Mouse (Mus musculus) adrenal gland, adult 18-20 months (tissue): Measurements from ENCODE around the gene Aph1b. TPM values are rescaled to one million over a fixed set of nuclear protein-coding genes. Genes with fewer than 3 reads are reported as not detected.
"Not testable (repeated sequence)": the region's sequence is repeated elsewhere in the genome, so short reads cannot be mapped to it uniquely, and the experiment has no call there.

Experiments
- DNase-seq, 2 experiments: peaks; one replicate each; pipeline ENCODE4 v3.0.0; 2021 to 2022; ENCODE audit warnings: low spot score in 2 of 2
- long read RNA-seq, 2 experiments: library from polyadenylated mRNA; stranded (forward); transcript quantifications; one replicate each; pipeline ENCODE4 v2.0.0; 2021
- total RNA-seq, 2 experiments: library from RNA; stranded (reverse); gene quantifications; 1 replicate in 1 of 2; 2 replicates in 1 of 2; pipeline ENCODE4 v1.2.3; 2021

Gene Aph1b
- total RNA-seq = 1 to 10 TPM; 8.0 to 9.6 TPM
- long read RNA-seq, experiment 1, full-length matches to known transcripts = 6 of 7 reads
- long read RNA-seq, experiment 1, partial matches to known transcripts = 0 of 7 reads
- long read RNA-seq, experiment 1, other reads (novel, unspliced or antisense) = 1 of 7 reads
- long read RNA-seq, experiment 2, full-length matches to known transcripts = 4 of 5 reads
- long read RNA-seq, experiment 2, partial matches to known transcripts = 1 of 5 reads
- long read RNA-seq, experiment 2, other reads (novel, unspliced or antisense) = 0 of 5 reads

- DNase-seq = peak; percentile 89 to 92
Measured at GRCm38 (mm10) chr9:66795464-66796324, at the start of gene Aph1b. Aph1b (minus strand) TSS chr9:66795490.

- peak; percentile 40 to 51 for DNase-seq
Measured at GRCm38 (mm10) chr9:66835097-66835480, 39.8 kb upstream of the Aph1b start.

DNA sequence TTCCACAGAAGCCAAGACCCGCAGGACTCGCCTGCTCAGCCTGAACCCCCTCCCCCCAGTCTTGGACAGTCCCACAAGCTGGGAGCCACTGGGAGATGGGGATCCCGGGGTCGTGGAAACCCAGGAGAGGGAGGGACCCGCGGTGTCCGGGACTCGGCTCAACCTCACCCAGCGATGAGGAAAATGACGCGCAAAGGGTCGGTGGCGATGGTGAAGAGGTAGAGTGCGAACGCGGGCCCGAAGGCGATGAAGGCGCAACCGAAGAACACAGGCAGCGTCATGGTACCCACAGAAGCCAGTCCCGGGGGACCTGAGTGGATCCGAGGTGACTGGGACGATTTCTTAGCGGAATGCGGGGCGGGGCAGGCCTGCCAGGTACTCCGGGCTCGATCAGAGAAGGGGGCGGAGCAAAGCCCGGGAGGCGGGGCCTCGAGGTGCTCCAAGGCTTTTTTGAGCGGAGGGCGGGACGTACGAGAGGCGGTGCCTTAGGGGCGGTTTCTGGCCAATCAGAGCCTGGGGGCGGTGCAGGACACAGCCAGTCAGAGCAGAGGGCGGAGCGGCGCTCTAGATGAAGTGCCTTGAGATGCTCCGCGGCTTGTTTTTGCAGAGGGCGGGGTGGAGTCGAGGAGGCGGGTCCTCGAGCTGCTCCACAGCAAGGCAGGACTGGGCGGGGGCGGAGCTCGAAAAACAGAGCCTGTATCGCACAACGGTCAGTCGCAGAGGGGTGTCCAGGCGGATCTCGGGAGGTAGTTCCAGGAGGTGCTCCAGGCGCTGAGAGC is 39.2 kb upstream of the Aph1b start, which contains the start of gene Aph1c:
TSS of gene Aph1c (minus strand) at position 409 of the 779 bp plus-strand sequence.
- DNase-seq = peak; percentile 98

GRCm38 (mm10) chr9:66833851-66834250 is 38.6 kb upstream of the Aph1b start:
- DNase-seq = no peak

- DNase-seq = no peak
Measured at GRCm38 (mm10) chr9:66832366-66832908, 37.1 kb upstream of the Aph1b start.

DNA sequence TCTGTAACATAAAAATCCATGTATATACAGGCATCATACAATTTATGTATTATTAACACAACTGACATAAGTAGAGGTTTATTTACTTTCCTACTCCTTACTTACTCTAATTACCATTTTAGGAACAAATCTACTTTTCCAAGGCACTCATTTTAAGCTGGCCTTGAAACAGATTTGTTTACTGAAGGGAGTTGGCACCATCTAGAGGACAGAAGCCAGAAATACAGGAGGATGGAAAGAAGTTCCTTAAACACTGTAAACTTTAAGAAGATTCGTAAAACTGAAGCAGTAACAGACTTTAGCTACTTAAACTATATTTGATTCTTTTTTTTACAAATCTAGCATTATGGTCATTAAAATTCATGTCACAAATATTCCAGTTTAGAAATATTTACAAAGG is 30.7 kb upstream of the Aph1b start:
- no peak for DNase-seq

GRCm38 (mm10) chr9:66822255-66822654 is 27.0 kb upstream of the Aph1b start:
- not testable (repeated sequence) for DNase-seq

DNA sequence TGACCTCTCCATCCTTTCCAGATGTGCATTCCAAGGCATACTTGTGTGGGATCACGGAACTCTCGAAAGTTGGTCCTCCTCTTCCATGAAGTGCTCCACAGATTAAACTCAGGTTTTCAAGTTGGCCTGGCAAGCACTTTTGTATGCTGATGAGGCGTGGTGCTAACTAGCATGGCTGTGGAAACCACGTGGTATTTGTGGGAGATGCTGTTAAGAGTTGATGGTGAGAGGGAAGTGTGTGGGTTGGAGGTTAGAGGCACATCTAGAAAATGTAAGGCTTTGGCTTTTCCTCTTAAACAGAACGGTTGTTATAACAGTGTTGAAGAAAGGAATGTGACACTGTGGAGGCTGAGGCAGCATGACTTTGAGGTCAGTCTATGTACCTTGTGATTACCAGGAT is 25.7 kb upstream of the Aph1b start:
- DNase-seq = no peak

DNA sequence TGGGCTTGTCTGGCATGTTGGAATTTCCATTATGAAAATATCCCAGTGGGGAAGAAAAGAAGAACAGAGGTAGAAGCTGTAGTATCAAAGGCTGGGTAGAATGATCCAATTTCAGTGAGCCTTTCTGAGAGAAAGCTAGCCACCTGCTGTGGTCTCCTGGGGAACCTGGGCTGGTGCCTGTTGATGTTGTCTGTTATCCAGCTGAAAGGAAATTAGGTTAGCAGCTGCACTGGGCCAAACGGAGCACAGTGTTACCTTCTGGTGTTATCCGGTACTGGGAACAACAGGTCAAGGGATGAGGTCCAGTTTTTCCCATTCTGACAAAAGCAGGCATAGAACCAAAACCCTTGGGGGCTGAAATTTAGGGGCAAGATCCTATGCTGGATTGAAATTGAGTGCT is 18.1 kb upstream of the Aph1b start:
- DNase-seq = no peak

DNA sequence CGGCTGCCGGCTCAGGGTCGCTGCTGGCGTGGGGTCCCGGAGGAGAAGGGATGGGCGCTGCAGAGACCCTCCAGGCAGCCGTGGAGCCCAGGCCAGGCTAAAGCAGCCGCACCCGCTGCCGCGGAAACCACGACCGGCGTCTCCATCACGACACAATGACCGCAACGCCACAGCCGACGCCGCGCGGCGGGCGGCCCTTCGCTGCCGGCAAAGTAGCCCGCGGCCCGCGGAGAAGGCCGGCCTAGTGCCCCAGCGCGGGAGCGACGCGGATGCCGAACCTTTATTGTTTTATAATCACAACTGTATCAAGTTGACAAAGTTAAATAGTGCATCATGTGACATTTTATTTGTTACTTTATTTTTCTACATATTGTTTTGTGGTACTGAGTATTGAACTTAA is 10.7 kb upstream of the Aph1b start:
- not testable (repeated sequence) for DNase-seq

DNA sequence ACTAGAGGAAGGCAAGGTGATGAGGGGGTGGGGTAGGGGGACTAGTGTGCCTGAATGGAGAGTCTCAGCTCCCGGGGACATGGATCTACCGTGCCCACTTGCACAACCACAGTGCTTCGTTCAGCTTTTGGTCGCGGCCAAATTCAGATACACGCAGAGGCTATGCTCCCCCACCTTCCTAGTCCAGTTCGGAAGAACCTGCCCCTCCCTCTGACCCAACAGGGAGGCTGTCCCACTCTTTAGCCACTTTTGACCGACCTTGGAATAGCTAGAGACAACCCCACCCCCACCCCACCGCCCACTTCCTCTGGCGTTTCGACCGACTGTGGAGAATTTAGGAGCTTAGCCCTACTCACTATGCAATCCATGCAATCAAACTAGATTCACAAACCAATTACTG is 6.7 kb upstream of the Aph1b start:
- DNase-seq = no peak

DNA sequence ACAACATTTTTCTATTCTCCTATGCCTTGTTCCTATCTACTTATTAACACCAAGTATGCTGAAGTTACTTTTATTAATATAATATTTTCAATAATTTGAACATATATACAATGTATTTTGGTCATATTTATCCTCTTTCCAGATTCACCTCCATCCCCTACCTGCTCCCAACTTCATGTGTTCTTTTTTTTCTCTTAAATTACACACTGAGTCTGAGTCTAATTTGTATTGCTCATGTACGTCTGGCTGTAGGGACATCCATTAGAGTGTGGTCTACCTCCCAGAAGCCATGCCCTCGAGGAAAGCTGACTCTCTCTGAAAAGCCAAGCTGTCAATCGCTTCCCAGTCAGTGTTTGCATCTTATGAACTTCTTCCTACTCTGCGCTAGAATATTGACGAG is 1.4 kb upstream of the Aph1b start, which contains the start of gene Gm10647:
TSS of gene Gm10647 (plus strand) at position 301 of the 400 bp plus-strand sequence.
- DNase-seq = no peak

DNA sequence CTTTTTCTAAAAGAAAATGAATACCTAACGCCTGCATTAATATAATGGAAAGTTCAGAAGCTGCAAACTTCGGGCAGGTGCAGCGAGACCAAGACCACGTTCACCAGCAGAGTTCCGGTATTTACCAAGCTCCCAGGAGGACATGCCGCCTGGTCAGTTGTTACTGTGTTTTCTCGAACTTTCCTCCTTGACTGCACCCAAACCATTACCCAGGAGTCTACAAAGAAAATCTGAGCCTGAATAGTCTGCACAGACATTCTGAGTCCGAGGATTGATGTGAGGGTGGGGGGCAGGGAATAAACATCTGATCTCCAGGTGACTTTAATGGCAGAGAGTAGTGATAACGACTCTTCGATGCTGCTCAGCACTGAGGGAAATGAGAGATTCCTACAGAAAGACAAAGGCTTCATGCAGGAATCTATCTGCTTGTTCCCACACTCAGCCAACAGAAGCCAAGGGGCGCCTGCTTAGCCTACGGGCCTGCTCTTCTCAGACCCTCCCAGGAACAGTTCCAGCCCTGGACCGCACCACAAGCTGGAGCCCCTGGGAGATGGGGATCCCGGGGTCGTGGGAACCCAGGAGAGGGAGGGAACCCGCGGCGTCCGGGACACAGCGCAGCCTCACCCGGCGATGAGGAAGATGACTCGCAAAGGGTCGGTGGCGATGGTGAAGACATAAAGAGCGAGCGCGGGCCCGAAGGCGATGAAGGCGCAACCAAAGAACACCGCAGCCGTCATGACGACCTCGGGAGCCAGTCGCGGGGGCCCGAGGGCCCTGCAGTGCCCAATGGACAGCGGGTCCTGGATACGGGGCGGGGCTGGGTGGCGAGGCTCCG is 444 bp downstream of the Aph1b start:
- no peak for DNase-seq

DNA sequence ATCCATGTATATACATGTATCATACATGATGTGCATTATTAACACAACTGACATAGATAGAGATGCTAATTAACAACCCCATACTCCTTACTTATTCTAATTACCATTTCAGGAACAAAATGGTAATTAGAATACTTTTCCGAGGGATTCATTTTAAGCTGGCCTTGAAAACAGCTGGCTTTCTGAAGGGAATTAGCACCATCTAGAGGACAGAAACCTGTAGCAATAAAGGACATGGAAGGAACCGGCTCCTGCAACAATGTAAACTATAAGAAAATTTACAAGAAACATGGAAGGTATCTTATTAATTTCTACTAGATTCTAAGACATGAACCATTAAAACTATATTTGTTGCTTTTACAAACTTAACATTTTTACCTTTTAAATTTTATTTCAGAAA is 7.5 kb downstream of the Aph1b start:
- DNase-seq = no peak

- not testable (repeated sequence) for DNase-seq
Measured at GRCm38 (mm10) chr9:66784552-66784951, 10.7 kb downstream of the Aph1b start.

GRCm38 (mm10) chr9:66770701-66771100 is 24.6 kb downstream of the Aph1b start:
- no peak for DNase-seq

DNA sequence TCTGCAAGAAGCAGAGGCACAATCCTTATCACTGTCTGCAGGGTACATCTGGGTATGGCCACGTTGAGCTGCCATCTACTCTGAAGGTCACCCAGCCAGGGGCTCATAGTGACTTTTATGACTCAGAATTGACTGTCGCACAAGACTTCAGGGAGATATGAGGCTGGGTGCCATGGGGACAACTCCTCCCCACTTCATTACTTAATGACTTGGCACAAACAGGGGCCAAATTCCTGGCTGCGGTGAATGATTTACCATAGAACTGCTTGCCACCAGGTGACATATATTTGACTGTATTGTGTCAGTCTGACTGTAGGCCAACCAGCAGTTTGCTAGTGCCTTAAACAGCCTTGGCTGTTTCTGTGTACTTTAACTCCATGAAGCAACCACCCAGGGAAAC is 26.0 kb downstream of the Aph1b start:
- DNase-seq = peak in 1 of 2 experiments; percentile 11

DNA sequence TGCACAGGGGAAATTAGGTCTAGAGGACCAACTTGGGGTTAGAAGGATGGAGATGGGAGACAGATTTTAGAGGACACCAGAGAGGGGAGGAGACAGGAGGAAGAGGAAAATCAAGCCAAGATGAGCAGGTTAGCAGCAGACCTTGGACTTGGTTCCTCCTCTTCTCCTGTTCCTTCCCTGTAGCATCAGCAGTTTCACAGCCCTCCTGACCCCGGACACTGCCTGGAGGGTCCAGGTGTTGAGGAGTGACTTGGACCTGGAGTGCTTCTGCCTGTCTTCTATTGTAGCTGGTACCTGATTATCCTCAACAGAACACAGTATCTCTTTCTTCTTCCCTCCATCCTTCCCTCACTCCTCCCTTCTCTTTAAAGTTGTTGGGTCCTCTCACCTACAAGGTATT is 26.6 kb downstream of the Aph1b start:
- no peak for DNase-seq

DNA sequence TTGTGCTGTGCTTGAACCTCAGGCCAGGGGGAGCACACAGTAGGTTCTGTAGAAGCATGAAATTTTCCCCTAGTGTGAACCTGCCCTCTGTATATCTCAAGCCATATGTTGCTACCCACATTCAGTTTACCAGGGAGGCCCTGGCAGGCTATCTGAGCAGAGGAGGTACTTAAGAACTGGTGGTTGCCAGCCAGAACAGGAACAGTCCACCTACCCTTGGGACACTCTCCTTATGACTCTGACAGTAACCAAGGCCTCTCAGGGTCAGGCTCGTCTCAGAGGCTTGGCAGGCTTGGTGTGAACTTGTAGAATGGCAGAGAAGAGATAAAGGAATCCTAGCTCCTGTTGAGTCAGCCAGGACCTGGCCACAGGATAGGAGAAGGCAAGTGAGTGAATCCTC is 34.3 kb downstream of the Aph1b start:
- no peak for DNase-seq

GRCm38 (mm10) chr9:66752849-66753248 is 42.4 kb downstream of the Aph1b start:
- DNase-seq = no peak
